Mouse (Mus musculus) brain, embryonic 14.5 days (tissue): ENCODE measurements around the gene Cpvl. TPM values are rescaled to one million over a fixed set of nuclear protein-coding genes. Genes with fewer than 3 reads are reported as not detected.
A peak's percentile ranks its signal among the peaks of the same experiment; 100 is the strongest.

ENCODE experiments used
- DNase-seq: peaks from one replicate; pipeline ENCODE4 v3.0.0-alpha.2; 2011; ENCODE audit warnings: low read depth
- CTCF ChIP-seq: fragments of 200-500 bp; IDR thresholded peaks from 2 replicates; pipeline ENCODE4 v1.5.1; 2012; ENCODE audit warnings: inconsistent platforms, mild to moderate bottlenecking, moderate library complexity, borderline replicate concordance; ENCODE audit not compliant: insufficient read depth, insufficient read length; ENCODE audit errors: extremely low read depth
- POLR2A ChIP-seq: fragments of 200-500 bp; IDR thresholded peaks from 2 replicates; pipeline ENCODE4 v1.6.1; 2012; ENCODE audit warnings: mild to moderate bottlenecking, inconsistent platforms, borderline replicate concordance; ENCODE audit not compliant: poor library complexity, insufficient read depth, insufficient read length, severe bottlenecking; ENCODE audit errors: extremely low read depth
- polyA plus RNA-seq: library from polyadenylated mRNA; depleted of rRNA; stranded (reverse); fragments of >200 nt; gene quantifications from 2 replicates; pipeline ENCODE4 v1.2.3, GENCODE M21; 2012

Cpvl gene
- polyA plus RNA-seq, 1 experiment = not detected

DNA sequence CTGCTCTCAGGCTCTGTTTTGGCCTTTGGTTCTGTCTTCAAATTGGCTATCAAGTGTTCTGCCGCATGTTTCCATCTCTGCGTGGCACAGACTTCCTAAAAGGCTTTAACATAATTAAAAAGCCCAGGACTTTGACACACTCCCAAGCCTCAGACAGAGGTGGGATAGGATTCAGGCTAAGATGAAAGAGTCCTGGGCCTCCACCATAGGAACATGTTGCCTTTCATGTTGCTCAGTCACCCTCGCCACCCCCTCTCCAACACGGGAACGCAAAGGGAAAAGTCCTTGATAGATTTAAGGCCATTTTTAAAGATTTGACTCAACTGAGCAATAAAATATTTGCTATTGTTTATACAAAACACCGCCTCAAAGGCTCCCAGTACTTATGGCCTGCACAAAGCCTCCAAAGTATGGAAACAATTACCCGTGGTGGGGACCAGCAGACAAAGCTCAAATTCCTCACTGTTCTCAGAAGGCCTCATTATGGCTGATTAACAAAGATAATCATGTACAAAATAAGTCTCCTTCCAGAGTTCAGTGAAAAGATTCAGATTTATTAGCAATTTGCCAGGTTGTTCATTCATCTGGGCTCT, 80.5 kb downstream of the Cpvl start:
- peak; percentile 45 for DNase-seq
- TF ChIP-seq CTCF = no peak
- TF ChIP-seq POLR2A = no peak

DNA sequence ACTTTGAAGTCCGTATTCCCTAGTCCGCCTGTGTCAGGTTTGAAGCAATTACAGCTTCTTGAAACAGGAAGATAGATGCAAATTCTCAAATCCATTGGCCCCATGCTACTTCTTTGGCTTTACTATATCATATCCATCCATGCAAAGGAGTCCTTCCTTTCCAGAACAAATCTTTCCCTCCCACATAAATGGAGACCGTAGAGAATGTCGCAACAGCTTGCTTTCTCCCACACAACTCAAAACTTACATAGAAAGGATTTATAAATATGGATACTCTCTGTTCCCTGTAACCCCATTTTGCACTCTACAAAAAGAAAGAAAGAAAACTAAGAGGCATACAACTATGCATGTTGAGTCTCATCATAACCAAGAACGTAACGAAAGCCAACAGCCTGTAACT, 81.3 kb downstream of the Cpvl start:
- no peak for TF ChIP-seq POLR2A
- no peak for TF ChIP-seq CTCF
- DNase-seq = no peak

DNA sequence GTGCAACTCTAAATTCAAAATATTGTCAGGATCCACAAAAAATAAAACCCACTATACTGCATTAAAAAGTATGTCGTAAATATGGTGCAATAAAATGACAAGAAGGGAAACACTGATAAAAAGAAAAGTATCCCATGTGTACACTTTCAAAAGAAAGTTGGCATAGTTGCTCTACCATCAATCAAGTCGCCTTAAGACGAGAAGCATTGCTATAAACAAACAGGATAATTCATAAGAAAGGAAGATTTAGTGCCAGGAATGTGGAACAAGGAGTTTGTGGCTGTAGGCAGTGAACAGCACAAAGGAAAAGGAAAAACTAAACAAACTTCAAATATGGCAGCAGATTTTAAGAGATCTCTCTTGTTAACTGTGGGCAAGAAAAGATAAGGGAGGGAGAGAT, 84.7 kb downstream of the Cpvl start:
- no peak for TF ChIP-seq POLR2A
- no peak for DNase-seq

DNA sequence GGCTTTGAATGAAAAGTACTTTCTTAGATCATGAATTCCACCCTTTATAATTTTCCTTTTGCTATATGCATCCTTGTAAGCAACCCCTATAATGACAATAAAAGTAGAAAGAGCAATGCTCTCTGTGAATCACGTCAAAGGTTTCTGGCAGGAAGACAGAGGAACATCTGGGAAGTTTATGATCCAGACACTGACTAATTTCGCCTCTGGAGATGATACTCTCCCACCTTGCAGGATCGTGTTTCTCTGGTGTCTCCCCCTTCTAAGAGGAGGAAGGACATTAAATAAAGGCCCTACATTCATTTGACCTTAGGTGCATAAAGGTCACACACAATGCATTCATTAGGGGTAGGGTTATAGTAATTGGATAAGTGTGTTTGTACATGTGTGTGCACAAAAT, 87.4 kb downstream of the Cpvl start:
- TF ChIP-seq POLR2A (no peak), CTCF (no peak)
- DNase-seq = no peak

DNA sequence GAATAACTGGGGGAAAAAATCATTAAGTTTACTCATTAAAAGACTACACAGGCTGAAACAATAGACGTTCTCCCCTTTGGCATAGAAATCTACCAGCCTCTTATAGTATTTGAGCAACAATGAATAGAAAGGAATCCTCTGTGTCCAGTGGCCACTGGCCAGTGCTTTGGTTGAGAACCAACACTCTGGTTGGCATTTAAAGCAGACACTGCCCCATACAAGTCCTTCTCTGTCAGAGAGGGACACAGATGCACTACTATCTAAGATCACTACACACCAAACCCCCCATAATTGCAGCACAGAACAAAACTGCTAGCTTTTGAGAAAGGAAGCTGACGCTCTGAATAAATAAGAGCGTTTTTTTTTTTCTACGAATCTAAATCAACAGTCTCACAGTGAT, 93.5 kb downstream of the Cpvl start:
- no peak for TF ChIP-seq POLR2A
- no peak for TF ChIP-seq CTCF
- DNase-seq = peak; percentile 67

DNA sequence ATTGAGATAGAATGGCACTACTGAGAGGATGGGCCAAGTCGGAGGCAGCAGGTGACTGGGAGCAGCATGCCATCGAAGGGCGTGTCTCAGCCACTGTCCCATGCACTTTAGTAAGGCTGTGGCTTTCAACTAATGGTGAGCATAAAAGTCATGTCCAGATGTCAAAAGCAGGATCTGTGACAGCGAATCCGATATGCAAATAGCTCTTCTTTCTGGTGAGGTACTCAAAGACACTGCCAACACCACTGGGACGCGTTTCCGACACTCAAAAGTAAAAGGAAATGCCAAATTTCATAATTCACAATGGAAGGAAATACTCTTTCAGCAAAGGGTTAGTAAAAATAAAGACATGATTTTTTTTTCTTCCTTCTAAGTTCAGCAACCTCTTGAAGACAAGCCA, 94.0 kb downstream of the Cpvl start:
- TF ChIP-seq POLR2A = no peak
- TF ChIP-seq CTCF = no peak
- DNase-seq = no peak

DNA sequence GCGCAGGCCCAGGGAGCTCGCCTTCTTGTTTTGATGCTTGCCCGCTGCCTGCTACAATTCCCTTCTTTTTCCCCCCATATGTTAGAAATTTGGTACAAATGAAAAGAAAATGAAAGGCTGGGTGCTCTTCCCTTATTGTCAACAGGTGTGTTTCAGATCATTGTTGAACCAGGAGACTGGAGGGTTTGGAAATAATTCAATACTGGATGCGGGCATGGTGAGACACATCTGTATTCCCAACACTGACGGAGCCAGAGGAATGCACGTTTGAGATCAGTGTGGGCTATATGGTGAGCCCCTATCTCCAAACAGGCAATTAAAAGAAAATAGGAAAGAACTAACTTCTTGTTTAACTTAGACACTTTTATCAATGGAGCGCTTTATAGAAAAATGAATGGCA, 95.1 kb downstream of the Cpvl start:
- TF ChIP-seq CTCF (no peak), POLR2A (no peak)
- no peak for DNase-seq

DNA sequence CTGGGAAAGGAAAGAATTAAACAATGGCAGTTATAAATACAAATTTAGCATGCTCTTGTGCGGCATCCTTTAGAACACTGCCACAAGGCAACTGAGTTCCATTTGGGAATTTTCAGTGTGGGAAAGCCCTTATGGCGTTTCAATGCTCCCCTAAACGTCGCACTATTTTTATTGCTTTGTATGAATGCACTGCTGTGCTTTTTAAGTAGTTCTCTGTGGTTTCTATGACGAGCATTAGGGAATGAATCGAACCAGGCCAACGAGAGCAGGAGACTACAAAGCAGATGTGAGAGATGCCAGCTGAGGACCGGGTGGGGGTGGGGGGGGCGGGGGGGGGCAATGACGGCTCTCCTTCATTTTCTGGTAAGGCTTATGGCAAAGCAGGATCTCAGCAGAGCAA, 96.8 kb downstream of the Cpvl start:
- TF ChIP-seq POLR2A (no peak), CTCF (no peak)
- DNase-seq = peak; percentile 60

DNA sequence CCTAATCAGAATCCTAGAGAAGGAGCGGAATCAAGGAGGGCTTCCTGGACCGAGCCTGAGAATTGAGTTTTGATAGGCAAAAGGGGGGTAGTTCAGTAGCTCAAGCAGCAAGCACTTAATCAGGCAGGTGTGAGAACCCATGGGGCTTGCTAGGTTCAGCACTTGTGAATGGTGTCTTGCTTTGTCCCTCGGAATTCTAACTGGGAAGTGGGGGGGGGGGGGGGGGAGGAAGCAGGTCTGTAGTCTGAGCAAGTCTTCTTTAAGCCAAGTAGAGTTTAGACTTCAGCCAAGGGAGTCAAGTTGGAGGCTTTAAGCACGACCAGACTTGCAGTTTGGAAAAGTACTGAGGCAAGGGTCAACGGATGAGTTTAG, 97.2 kb downstream of the Cpvl start:
- TF ChIP-seq POLR2A (no peak), CTCF (no peak)
- no peak for DNase-seq

DNA sequence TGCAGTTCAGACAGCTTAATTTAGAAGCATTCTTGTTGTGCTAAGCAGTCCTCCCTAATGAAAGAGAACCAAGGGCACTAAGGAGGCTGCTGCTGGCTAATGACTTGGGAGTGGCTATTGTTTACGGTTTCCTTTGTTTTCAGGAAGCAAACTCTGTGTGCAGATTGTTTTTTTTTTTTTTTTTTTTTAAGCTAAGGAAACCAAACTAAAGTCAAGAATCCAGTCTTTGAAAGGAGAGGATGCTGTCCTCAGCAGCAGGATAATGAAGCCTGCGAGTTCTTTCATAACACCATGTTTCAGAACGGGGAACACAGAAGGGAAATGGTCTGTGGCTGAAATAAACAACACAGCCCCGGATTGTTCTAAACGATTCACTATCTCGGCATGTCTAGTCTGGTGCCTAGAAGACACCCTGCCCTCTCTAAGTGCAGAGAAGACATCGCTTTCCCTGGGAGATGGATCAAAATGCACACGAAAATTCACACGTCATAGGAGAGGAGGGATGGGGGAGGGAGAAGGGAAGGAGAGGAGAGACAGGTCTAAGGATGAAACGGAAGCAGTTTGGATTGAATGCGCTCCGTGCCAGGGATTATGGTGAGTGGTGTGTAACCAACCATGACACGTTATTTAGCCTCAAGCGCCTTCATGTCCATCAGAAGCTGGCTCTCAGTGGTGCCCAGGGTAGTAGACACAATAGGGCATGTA, 97.8 kb downstream of the Cpvl start:
- peak; percentile 80 for DNase-seq
- no peak for TF ChIP-seq CTCF

DNA sequence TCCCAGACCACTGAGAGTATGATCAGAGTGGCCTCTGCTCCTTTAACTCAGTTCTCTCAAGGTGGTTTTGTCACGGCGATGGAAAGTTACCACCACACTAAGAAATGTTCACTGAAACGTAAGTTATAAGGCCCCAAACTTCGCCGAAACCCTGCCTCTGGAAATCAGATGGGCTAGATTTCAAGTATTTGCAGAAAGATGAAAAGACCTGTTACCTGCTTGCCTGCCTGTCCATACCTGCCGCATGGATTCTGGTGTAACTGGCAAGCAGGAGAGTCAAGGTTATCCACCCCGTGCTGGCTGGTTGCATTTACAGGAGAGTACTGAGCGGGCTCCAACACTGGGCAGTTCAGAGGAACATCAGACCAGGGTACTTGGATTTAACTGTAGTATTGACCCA, 98.9 kb downstream of the Cpvl start:
- no peak for DNase-seq

DNA sequence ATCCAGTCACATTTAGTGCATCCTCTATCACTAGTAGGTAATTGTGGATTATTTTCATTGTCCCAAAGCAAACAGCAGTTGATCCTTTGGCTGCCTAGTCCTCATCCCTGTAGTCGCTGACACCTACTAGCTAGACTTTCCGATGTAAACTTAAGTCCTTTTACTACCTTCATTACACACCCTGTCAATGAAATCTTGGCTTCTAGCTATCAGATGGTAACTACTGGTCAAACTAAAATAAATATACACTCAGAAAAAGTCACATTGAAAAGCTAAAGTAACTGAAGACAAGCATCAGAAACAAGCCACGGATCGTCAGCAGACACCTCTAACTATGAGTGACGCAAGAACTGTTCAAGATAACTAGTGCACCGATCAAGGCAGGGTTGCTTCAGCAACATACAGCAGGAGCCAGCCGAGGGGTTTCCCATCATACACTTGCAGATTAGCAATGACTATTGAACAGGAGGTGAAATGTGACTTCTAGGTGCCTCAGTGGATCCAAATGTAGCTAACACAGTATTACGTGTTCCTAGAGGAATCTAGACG, 103.5 kb downstream of the Cpvl start:
- no peak for DNase-seq
- no peak for TF ChIP-seq CTCF
- TF ChIP-seq POLR2A = no peak

More for the DNA sequence above, 98.9 kb downstream of the Cpvl start:
- TF ChIP-seq CTCF (no peak), POLR2A (no peak)

DNA sequence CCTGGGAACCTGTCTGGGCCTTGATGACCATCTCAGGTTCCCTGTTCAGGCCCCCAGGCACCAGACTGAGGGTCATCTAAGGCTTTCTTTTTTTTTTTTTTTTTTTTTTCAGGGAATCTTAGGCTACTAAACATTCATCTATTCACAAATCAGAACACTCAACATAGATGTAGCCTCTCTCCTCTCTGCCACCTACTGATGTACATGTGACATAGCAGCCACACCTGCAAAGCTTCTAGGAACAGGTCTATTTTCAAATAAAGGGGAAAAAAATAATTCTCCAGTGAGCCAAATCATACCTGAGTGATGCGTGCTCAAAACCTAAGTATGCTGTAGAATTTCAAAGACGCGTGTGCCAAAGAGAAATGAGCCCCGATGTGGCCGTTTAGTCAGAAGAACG, 106.6 kb downstream of the Cpvl start:
- DNase-seq = no peak
- no peak for TF ChIP-seq POLR2A
- TF ChIP-seq CTCF = peak; percentile 23; the same call in 1 of the 2 replicates
